Mouse (Mus musculus) brown adipose tissue, adult 24 weeks (tissue): ENCODE data around the gene Foxs1. TPM values are rescaled to one million over a fixed set of nuclear protein-coding genes. Genes with fewer than 3 reads are reported as not detected.

Experiments
- H3K27ac ChIP-seq: fragments of 200-500 bp; replicated peaks from 2 replicates; pipeline ENCODE4 v1.5.1; 2012; ENCODE audit warnings: low read depth, mild to moderate bottlenecking, low read length
- H3K4me1 ChIP-seq: fragments of 200-500 bp; 2 replicates; pipeline ENCODE4 v1.6.1; 2012; ENCODE audit warnings: low read length, mixed read lengths; ENCODE audit not compliant: control insufficient read depth, insufficient read depth, insufficient read length
- H3K4me3 ChIP-seq: fragments of 200-500 bp; 2 replicates; pipeline ENCODE4 v1.5.1; 2012; ENCODE audit warnings: low read depth, mild to moderate bottlenecking, low read length, moderate library complexity; ENCODE audit not compliant: insufficient read depth
- polyA plus RNA-seq: library from polyadenylated mRNA; stranded (reverse); fragments of >200 nt; gene quantifications from 2 replicates; pipeline ENCODE4 v1.2.4, GENCODE M21; 2012; ENCODE audit not compliant: missing spikeins, insufficient read depth, insufficient read length

The Foxs1 gene
- polyA plus RNA-seq, 1 experiment, result 1.1 TPM

- Histone ChIP-seq H3K4me3 (no peak overlapping the region), H3K4me1 (no peaks in the 10 kb centered on the region), H3K27ac (no peak overlapping the region)
These were observed 34.0 kb downstream of the Foxs1 start for GRCm38 (mm10) chr2:152899011-152899410.

- H3K27ac ChIP-seq, result no peak overlapping the region
- no peak overlapping the region for H3K4me3 ChIP-seq
- H3K4me1 ChIP-seq, result no peaks in the 10 kb centered on the region
These were observed 36.1 kb downstream of the Foxs1 start for GRCm38 (mm10) chr2:152896926-152897325.

GRCm38 (mm10) chr2:152895834-152896233 lies 37.2 kb downstream of the Foxs1 start:
- no peak overlapping the region for H3K4me3 ChIP-seq
- no peaks in the 10 kb centered on the region for H3K4me1 ChIP-seq
- H3K27ac ChIP-seq, result no peak overlapping the region

- no peak overlapping the region for H3K4me3 ChIP-seq
- H3K27ac ChIP-seq, result no peak overlapping the region
- H3K4me1 ChIP-seq, result no peaks in the 10 kb centered on the region
These were observed 44.2 kb downstream of the Foxs1 start for GRCm38 (mm10) chr2:152888774-152889173.

GRCm38 (mm10) chr2:152887230-152887629 lies 45.8 kb downstream of the Foxs1 start:
- no peak overlapping the region for H3K27ac ChIP-seq
- H3K4me3 ChIP-seq, result no peak overlapping the region
- H3K4me1 ChIP-seq, result no peaks in the 10 kb centered on the region

GRCm38 (mm10) chr2:152884101-152884645 lies 48.8 kb downstream of the Foxs1 start:
- Histone ChIP-seq H3K27ac (no peak overlapping the region), H3K4me3 (no peak overlapping the region), H3K4me1 (no peaks in the 10 kb centered on the region)

Other genes starting within 250 kb of the Foxs1 start
- gene Mcts2, start 246.2 kb downstream of the Foxs1 start, polyA plus RNA-seq, result 42.0 and 42.5 TPM in 2 replicates
- gene Id1, start 197.0 kb downstream of the Foxs1 start, polyA plus RNA-seq, result 48.0 and 59.8 TPM in 2 replicates
- gene Cox4i2, start 179.0 kb downstream of the Foxs1 start, polyA plus RNA-seq, result 6.3 and 8.7 TPM in 2 replicates
- gene Bcl2l1, start 101.5 kb downstream of the Foxs1 start, polyA plus RNA-seq, result 22.5 and 23.5 TPM in 2 replicates
- gene Tpx2, start 85.2 kb downstream of the Foxs1 start, polyA plus RNA-seq, result not detected in 2 replicates
- gene Mylk2, start 21.9 kb downstream of the Foxs1 start, polyA plus RNA-seq, result 4.3 and 6.2 TPM in 2 replicates
- not detected in 2 replicates for gene Dusp15, start 18.5 kb upstream of the Foxs1 start, polyA plus RNA-seq
- gene Ttll9, start 29.3 kb upstream of the Foxs1 start, polyA plus RNA-seq, result not detected in 2 replicates
- 77.4 and 100 TPM in 2 replicates for gene Pdrg1, start 82.2 kb upstream of the Foxs1 start, polyA plus RNA-seq
- gene Xkr7, start 98.6 kb upstream of the Foxs1 start, polyA plus RNA-seq, result not detected in 2 replicates
- gene Ccm2l, start 132.7 kb upstream of the Foxs1 start, polyA plus RNA-seq, result 4.0 and 4.5 TPM in 2 replicates
- 1.1 and 1.7 TPM in 2 replicates for gene Hck, start 175.3 kb upstream of the Foxs1 start, polyA plus RNA-seq
- gene Tm9sf4, start 228.1 kb upstream of the Foxs1 start, polyA plus RNA-seq, result 28.8 and 36.9 TPM in 2 replicates